Mouse (Mus musculus) heart, embryonic 12.5 days (tissue): Measurements from ENCODE around the gene Psmb2. TPM values are rescaled to one million over a fixed set of nuclear protein-coding genes. Genes with fewer than 3 reads are reported as not detected.

Experiments used
- ATAC-seq: fragments of 200-750 bp; cut with Nextera tagmentation; 2 replicates; pipeline ENCODE4 v1.8.0; 2017; ENCODE audit warnings: moderate TSS enrichment, moderate library complexity; ENCODE audit not compliant: insufficient number of reproducible peaks, low FRiP score
- H3K27ac ChIP-seq: fragments of 300-500 bp; sonication (generic); 2 replicates; pipeline ENCODE4 v1.5.1; 2016; ENCODE audit warnings: mild to moderate bottlenecking, moderate library complexity; ENCODE audit not compliant: poor library complexity, severe bottlenecking
- H3K27me3 ChIP-seq: fragments of 300-500 bp; sonication (generic); replicated peaks from 2 replicates; pipeline ENCODE4 v1.6.1; 2016; ENCODE audit warnings: mild to moderate bottlenecking, moderate library complexity
- H3K36me3 ChIP-seq: fragments of 300-500 bp; sonication (generic); 2 replicates; pipeline ENCODE4 v1.6.1; 2016; ENCODE audit warnings: mild to moderate bottlenecking, moderate library complexity
- H3K4me1 ChIP-seq: fragments of 300-500 bp; sonication (generic); replicated peaks from 2 replicates; pipeline ENCODE4 v1.6.1; 2016; ENCODE audit warnings: mild to moderate bottlenecking
- H3K4me2 ChIP-seq: fragments of 300-500 bp; sonication (generic); 2 replicates; pipeline ENCODE4 v1.6.1; 2016; ENCODE audit warnings: mild to moderate bottlenecking, moderate library complexity
- H3K4me3 ChIP-seq: fragments of 300-500 bp; sonication (generic); 2 replicates; pipeline ENCODE4 v1.5.1; 2016; ENCODE audit warnings: mild to moderate bottlenecking
- H3K9ac ChIP-seq: fragments of 300-500 bp; sonication (generic); 2 replicates; pipeline ENCODE4 v1.6.1; 2016; ENCODE audit warnings: mild to moderate bottlenecking, moderate library complexity
- H3K9me3 ChIP-seq: fragments of 300-500 bp; sonication (generic); replicated peaks from 2 replicates; pipeline ENCODE4 v1.6.1; 2016; ENCODE audit warnings: mild to moderate bottlenecking, moderate library complexity
- WGBS: fragments of 180-500 bp; shearing (Covaris S2); methylation state at CpG from one replicate; pipeline ENCODE4 v1.1.7; 2016; 5-methylcytosine and 5-hydroxymethylcytosine counted together
- polyA plus RNA-seq: library from polyadenylated mRNA; unstranded; fragments of >200 nt; fragmentation: Nextera tagmentation; extraction: Ambion mirVana; gene quantifications from 2 replicates; pipeline ENCODE4 v1.2.1, GENCODE M21; 2016

Gene Psmb2
- polyA plus RNA-seq, 1 experiment from 2014 or later, result 383 TPM

DNA sequence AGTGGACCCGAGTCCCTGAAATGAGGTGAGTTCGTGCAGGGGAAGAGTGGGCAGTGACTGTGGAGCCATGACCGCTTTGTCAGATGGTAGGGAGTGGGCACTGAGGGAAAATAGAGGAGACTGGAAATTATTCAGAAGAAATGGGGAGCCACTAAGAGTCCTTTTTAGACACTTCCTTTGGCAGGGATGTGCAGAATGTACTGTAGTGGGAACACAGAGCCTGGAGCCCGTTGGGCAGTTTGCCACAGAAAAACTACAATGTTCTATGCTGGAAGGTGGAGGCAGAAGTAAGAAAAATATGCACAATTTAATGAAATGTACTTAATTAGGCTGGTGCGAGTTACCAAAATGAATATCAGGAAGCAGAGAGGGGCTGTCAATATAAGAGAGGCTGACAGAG is 24.3 kb upstream of the Psmb2 start:
- 74% methylated on average over 5 of the region's 5 CpGs for WGBS
- ATAC-seq, result no peak
- no peaks in the 10 kb centered on the region for H3K36me3 ChIP-seq

DNA sequence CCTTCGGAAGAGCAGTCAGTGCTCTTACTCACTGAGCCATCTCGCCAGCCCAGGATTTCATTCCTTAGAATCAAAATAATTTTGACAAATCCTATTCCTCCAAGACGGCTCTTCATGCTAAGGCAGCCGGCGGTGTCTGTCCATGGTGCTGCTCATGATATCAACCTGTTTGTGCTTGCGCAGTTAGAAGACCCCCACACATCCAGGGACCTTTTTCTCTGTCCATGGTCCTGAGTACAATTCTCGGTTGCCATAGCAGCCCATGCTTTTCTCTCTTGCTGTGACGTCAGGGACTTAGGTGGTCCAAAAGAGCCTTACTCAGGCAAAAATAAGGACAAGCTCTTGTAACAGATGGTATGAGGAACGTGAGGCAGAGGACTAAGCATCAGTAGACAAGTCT is 22.1 kb upstream of the Psmb2 start:
- Histone ChIP-seq H3K4me2 (no peak overlapping the region), H3K27me3 (0 out of 2 replicates have a peak, but pooled peaks cover 9% of the 10 kb centered on the region), H3K9me3 (no peaks in the 10 kb centered on the region), H3K36me3 (no peaks in the 10 kb centered on the region), H3K9ac (no peak overlapping the region), H3K4me3 (no peak overlapping the region), H3K4me1 (no peaks in the 10 kb centered on the region), H3K27ac (no peak overlapping the region)
- WGBS, result 7% methylated on average over 9 of the region's 9 CpGs
- ATAC-seq, result no peak; the same call in 1 of the 2 replicates

More for the DNA sequence above, 24.3 kb upstream of the Psmb2 start:
- Histone ChIP-seq H3K4me3 (no peak overlapping the region), H3K27me3 (0 out of 2 replicates have a peak, but pooled peaks cover 6% of the 10 kb centered on the region), H3K9ac (no peak overlapping the region), H3K4me1 (no peaks in the 10 kb centered on the region), H3K9me3 (no peaks in the 10 kb centered on the region), H3K27ac (no peak overlapping the region), H3K4me2 (no peak overlapping the region)

DNA sequence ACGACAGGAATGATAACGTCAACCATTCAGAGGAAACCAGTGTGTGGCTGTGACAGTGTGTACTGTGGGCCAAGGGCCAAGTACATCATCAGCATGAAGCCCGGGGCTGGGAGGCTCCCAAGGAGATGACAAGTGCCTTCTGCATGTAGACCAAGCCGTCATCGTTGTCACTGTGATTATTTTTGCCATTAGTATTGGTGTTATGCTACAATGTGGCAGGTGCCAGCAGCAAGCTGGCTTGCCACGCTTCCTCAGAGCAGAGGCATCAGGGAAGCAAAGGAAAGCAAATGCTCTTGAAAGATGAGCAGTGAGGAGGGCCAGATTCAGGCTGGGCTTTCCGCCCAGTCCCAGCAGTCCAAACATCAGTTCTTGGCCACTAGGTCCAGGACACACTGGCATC is 16.2 kb upstream of the Psmb2 start:
- Histone ChIP-seq H3K4me3 (no peak overlapping the region), H3K36me3 (no peaks in the 10 kb centered on the region), H3K9ac (no peak overlapping the region), H3K27me3 (0 out of 2 replicates have a peak, but pooled peaks cover 9% of the 10 kb centered on the region), H3K27ac (no peak overlapping the region), H3K9me3 (no peaks in the 10 kb centered on the region), H3K4me1 (no peaks in the 10 kb centered on the region), H3K4me2 (no peak overlapping the region)
- 70% methylated on average over 7 of the region's 7 CpGs for whole genome bisulfite sequencing
- no peak for ATAC-seq

DNA sequence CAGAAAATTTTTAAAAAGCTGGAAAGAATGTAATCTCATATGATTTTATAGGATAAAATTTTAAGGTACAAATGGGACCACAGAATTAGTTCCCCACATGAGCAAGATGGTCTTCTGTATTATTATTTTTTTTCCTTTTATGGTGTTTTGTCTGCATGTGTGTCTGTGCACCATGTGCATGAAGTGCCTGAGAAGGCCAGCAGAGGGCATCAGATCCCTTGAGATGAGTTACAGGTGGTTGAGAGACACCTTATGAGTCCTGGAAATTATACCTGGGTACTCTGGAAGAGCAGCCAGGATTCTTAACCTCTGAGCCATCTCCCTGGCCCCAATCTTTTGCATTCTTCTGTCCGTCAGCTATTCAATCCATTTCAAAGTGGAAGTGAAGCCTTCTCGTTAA is 10.4 kb upstream of the Psmb2 start:
- no peaks in the 10 kb centered on the region; the same call in 1 of the 2 replicates for H3K9me3 ChIP-seq
- ATAC-seq, result no peak
- H3K27me3 ChIP-seq, result no peaks in the 10 kb centered on the region
- H3K4me2 ChIP-seq, result no peak overlapping the region
- no peak overlapping the region for H3K4me3 ChIP-seq
- WGBS, result 84% methylated on average over 2 of the region's 2 CpGs
- H3K36me3 ChIP-seq, result no peaks in the 10 kb centered on the region
- H3K27ac ChIP-seq, result no peak overlapping the region
- H3K4me1 ChIP-seq, result no peaks in the 10 kb centered on the region
- H3K9ac ChIP-seq, result no peak overlapping the region

DNA sequence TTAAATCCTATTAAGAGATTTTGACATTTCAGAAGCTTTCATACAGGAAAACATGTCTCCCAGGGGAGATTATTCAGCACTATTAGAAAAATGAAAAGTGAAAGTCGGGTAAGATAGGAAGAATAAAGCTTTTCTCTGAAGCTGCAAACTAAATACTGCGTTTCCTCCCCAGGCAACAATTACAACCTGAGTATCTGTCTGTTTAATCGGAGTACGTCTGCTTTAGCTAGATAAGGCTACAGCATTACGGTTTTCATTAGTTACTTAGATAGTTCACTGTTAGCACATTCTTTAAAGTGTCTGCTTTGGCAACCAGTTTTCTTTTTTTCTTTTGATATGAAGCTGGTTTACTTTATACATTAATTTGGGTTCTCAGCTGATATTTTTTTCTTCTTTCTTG is 4.9 kb downstream of the Psmb2 start:
- no peak overlapping the region for H3K4me3 ChIP-seq
- H3K27ac ChIP-seq, result no peak overlapping the region
- ATAC-seq, result no peak
- no peak overlapping the region for H3K4me2 ChIP-seq
- H3K27me3 ChIP-seq, result no peaks in the 10 kb centered on the region
- no peaks in the 10 kb centered on the region for H3K9me3 ChIP-seq
- H3K36me3 ChIP-seq, result peaks cover 35% of the 10 kb centered on the region
- peaks cover 15% of the 10 kb centered on the region for H3K4me1 ChIP-seq
- WGBS, result 56% methylated on average over 5 of the region's 5 CpGs
- no peak overlapping the region for H3K9ac ChIP-seq

DNA sequence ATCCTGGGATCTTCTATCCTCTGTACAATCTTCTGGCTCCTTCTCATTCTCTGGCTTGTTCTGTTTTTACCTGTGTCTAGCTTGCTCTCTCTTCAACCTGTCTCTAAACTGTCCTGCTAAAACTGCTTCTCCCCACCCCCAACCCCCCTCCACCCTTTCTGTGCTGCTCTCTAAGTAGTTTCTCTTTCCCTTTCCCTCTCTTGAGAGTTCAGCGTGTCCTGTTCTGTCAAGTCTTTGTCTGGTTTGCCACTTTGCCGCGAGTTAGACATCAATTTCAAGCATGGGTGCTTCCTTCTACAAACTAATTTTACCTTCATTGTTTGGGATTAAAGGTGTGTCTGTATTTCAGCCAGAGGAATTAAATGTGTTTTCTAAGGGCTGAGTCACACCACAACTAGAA is 5.7 kb downstream of the Psmb2 start:
- H3K9ac ChIP-seq, result peak overlapping the region; percentile 30; the same call in 1 of the 2 replicates
- peaks cover 42% of the 10 kb centered on the region for H3K36me3 ChIP-seq
- H3K9me3 ChIP-seq, result no peaks in the 10 kb centered on the region
- H3K27ac ChIP-seq, result no peak overlapping the region
- no peak overlapping the region for H3K4me3 ChIP-seq
- H3K27me3 ChIP-seq, result no peaks in the 10 kb centered on the region
- WGBS, result 84% methylated on average over 3 of the region's 3 CpGs
- no peak for ATAC-seq
- H3K4me1 ChIP-seq, result peaks cover 13% of the 10 kb centered on the region
- no peak overlapping the region for H3K4me2 ChIP-seq

DNA sequence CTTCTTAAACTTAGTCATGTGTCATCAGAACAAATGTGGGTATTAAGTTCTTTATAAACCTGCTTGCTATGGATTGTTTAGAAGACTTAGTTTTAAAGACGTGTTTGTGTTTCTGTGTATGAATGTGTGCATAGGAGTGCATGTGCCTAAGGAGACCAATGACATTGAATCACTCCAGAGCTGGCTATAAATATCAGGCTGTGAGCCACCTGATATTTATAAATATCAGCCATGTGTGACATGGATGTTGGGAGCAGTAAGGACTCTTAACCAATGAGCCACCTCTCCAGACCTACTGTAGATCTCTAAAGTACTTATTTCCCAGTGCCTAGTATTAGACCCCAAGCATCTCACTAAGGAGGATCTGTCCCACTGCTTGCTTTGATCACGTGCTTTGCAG is 12.0 kb downstream of the Psmb2 start:
- no peak overlapping the region for H3K27ac ChIP-seq
- H3K9ac ChIP-seq, result no peak overlapping the region
- no peak for ATAC-seq
- H3K4me2 ChIP-seq, result no peak overlapping the region
- H3K36me3 ChIP-seq, result peaks cover 50% of the 10 kb centered on the region
- H3K27me3 ChIP-seq, result no peaks in the 10 kb centered on the region
- no peaks in the 10 kb centered on the region for H3K9me3 ChIP-seq
- H3K4me3 ChIP-seq, result no peak overlapping the region
- WGBS, result 86% methylated on average over 2 of the region's 2 CpGs
- H3K4me1 ChIP-seq, result no peaks in the 10 kb centered on the region; the same call in 1 of the 2 replicates

DNA sequence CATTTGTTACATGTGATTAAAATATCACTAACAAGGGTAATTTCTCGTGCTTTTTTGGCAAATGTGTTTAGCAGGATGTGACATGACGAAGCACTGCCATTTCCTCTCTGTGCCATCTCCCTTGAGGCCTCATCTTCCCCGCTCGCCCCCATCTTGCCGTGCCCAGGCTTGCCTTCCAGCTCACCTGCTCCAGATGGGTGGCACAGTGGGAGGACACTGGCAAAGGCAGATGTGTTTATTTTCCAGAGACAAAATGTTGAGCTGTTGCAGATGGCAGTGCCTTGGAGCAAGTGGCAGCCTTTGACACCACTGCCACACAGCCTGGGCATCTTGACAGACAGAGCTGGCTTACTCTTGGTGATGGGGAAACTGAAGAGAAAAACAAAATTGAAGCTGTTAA is 15.6 kb downstream of the Psmb2 start:
- no peak for ATAC-seq
- Histone ChIP-seq H3K4me1 (no peaks in the 10 kb centered on the region; the same call in 1 of the 2 replicates), H3K36me3 (peaks cover 38% of the 10 kb centered on the region), H3K4me2 (no peak overlapping the region), H3K9ac (no peak overlapping the region), H3K4me3 (no peak overlapping the region), H3K27me3 (no peaks in the 10 kb centered on the region), H3K9me3 (no peaks in the 10 kb centered on the region), H3K27ac (no peak overlapping the region)
- WGBS, result 91% methylated on average over 5 of the region's 5 CpGs

DNA sequence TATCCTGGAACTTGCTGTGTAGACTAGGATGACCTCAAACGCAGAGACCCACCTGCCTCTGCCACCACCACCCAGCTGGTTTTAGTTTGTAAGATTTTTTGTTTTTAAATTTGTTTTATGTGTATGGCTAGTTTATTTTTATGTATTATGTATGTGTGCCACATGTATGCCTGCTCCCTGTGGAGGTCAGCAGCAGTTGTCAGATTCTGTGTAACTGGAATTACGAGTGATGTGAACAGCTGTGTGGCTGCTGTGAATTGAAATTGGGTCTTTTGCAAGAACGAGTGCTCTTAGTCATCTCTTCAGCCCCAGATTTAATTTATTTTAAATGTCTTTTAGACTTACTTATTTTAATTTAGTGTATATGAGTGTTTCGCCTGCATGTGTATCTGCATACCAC is 19.5 kb downstream of the Psmb2 start:
- no peak overlapping the region for H3K9ac ChIP-seq
- ATAC-seq, result no peak
- H3K27me3 ChIP-seq, result no peaks in the 10 kb centered on the region
- no peaks in the 10 kb centered on the region for H3K9me3 ChIP-seq
- peaks cover 51% of the 10 kb centered on the region for H3K36me3 ChIP-seq
- no peak overlapping the region for H3K4me2 ChIP-seq
- no peak overlapping the region for H3K27ac ChIP-seq
- no peak overlapping the region for H3K4me3 ChIP-seq
- no peaks in the 10 kb centered on the region for H3K4me1 ChIP-seq
- WGBS, result 89% methylated on average over 4 of the region's 4 CpGs

DNA sequence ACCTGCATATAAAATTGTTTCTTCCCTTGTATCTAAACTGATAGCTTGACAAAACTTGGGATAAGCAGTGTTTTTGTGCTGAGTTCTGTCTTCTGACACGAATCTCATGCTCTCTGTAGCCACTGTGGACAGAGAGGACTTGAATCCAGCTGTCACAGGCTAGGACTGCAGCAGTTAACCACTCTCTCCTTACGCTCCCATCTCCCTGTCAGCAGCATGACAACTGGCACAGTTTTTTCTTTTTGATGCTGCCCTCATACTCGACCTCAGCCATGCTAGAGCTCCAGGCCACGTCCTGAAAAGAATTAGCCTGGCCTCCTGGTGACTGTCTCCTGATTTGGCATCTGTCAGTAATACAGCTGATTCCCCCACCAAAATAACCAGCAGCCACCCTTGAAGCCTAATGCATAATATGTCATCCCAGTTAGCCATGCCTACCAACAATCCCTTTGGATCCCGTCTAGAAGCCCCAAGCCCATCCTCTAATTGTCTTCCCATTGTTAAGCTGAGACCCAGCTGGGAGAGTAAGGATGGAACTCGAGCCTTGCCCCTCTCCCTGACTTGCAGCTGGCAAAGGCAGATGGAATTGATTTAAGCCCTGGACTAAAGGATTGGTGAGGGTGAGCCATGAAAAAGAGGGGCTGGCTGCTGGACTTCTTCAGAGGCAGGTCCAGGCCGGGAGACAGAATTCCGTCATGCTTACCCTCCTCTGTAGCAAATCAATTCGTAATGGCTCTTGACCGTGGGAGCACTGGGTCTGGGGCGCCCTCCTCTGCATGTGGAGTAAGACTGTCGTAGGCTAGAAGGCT is 29.4 kb downstream of the Psmb2 start:
- no peaks in the 10 kb centered on the region for H3K9me3 ChIP-seq
- ATAC-seq, result no peak
- no peaks in the 10 kb centered on the region for H3K27me3 ChIP-seq
- H3K27ac ChIP-seq, result no peak overlapping the region
- no peak overlapping the region for H3K4me3 ChIP-seq
- H3K36me3 ChIP-seq, result peaks cover 77% of the 10 kb centered on the region
- H3K4me1 ChIP-seq, result no peaks in the 10 kb centered on the region
- no peak overlapping the region for H3K9ac ChIP-seq
- WGBS, result 76% methylated on average over 12 of the region's 12 CpGs
- no peak overlapping the region for H3K4me2 ChIP-seq

DNA sequence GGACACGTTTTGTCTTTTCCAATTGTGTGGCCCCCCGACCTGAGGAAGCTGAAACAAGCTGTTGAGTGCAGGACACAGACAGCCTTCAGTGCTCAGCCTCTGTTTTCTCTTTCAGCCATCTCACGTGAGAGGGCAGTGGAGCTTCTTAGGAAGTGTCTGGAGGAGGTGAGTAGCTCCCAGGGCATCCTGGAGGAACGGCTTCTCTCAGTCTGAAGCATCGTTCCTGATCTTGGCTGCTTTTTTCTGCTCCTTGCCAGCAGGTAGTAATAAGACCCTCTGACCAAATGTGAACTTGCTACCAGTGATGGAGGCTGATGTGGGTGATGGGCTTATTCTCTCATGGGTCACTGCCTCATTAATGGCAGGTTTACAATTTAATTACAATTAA is 30.0 kb downstream of the Psmb2 start:
- Histone ChIP-seq H3K9ac (no peak overlapping the region), H3K27ac (no peak overlapping the region), H3K27me3 (no peaks in the 10 kb centered on the region), H3K9me3 (no peaks in the 10 kb centered on the region), H3K4me1 (no peaks in the 10 kb centered on the region), H3K4me2 (no peak overlapping the region), H3K36me3 (peaks cover 76% of the 10 kb centered on the region), H3K4me3 (no peak overlapping the region)
- no peak for ATAC-seq
- WGBS, result 87% methylated on average over 5 of the region's 5 CpGs

DNA sequence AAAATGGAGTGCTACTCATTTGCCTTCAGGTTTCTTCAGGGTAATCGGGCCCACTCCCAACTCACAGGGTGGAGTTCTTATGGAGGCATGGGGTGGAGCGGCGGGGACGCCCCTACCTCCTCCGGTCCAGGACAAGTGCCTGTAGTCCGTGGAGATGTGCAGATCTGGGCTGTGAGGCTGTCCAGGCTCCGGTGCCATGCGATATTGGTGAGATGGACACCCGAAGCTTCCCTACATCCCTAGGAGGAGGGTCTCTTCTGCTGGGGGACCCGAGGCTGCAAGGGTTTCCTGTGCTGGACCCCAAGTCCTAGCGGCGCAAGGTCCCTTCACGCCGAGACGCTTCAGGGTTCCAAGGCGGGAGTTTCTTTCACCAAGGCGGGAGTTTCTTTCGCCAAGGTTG is 54.7 kb downstream of the Psmb2 start:
- no peak overlapping the region for H3K27ac ChIP-seq
- no peak for ATAC-seq
- no peaks in the 10 kb centered on the region for H3K9me3 ChIP-seq
- WGBS, result 3% methylated on average over 18 of the region's 18 CpGs
- peaks cover 20% of the 10 kb centered on the region for H3K4me1 ChIP-seq
- peaks cover 84% of the 10 kb centered on the region for H3K27me3 ChIP-seq
- H3K36me3 ChIP-seq, result no peaks in the 10 kb centered on the region
- peak overlapping the region; percentile 8 for H3K4me3 ChIP-seq
- peak overlapping the region; percentile 34 for H3K4me2 ChIP-seq
- no peak overlapping the region for H3K9ac ChIP-seq
